Mouse (Mus musculus): ENCODE data around the gene Mgea5. TPM values are rescaled to one million over a fixed set of nuclear protein-coding genes. Genes with fewer than 3 reads are reported as not detected.
A peak's percentile ranks its signal among the peaks of the same experiment; 100 is the strongest.

Gene Mgea5
- polyA plus RNA-seq, 1 experiment = 27.1 TPM

- Histone ChIP-seq H3K79me2 (ENCODE audit: control insufficient read depth, insufficient read depth) (no peaks in the 10 kb centered on the region), H3ac (ENCODE audit: control insufficient read depth, insufficient read length) (no peak overlapping the region), H3K27me3 (ENCODE audit: control insufficient read depth, insufficient read depth, insufficient read length) (peaks cover 38% of the 10 kb centered on the region), H3K4me2 (ENCODE audit: low read depth) (no peak overlapping the region), H3K36me3 (ENCODE audit: control insufficient read depth, insufficient read depth) (no peaks in the 10 kb centered on the region), H3K4me3 (no peak overlapping the region)
- TF ChIP-seq TCF3 (IDR thresholded peaks at IDR 0.05; ENCODE audit: insufficient read length, low read depth) = no peak
- no peak for TF ChIP-seq REST (IDR thresholded peaks at IDR 0.05; ENCODE audit: insufficient read depth, insufficient read length)
- no peak for TF ChIP-seq USF1 (IDR thresholded peaks at IDR 0.05; ENCODE audit: low read depth)
- no peak for TF ChIP-seq POLR2AphosphoS2 (IDR thresholded peaks at IDR 0.05; ENCODE audit: insufficient read length, low read depth)
- no peak for TF ChIP-seq CEBPB (IDR thresholded peaks at IDR 0.05; ENCODE audit: insufficient read depth, poor library complexity, severe bottlenecking)
- TF ChIP-seq SRF (IDR thresholded peaks at IDR 0.05; ENCODE audit: control insufficient read depth, insufficient read length, low read depth) = no peak
- TF ChIP-seq E2F4 (IDR thresholded peaks at IDR 0.05; ENCODE audit: insufficient read depth) = no peak
- no peak for TF ChIP-seq MYOG (IDR thresholded peaks at IDR 0.05; ENCODE audit: control insufficient read depth in 1 of 3, insufficient read depth in 1 of 3, insufficient read length in 2 of 3, low read depth in 2 of 3)
- TF ChIP-seq TCF12 (IDR thresholded peaks at IDR 0.05; ENCODE audit: insufficient read depth, poor library complexity, severe bottlenecking) = no peak
- no peak for TF ChIP-seq POLR2A (IDR thresholded peaks at IDR 0.05; ENCODE audit: insufficient read length, low read depth)
- TF ChIP-seq MYOD1 (IDR thresholded peaks at IDR 0.05; ENCODE audit: control insufficient read depth in 1 of 3, insufficient read length in 2 of 3, low read depth in 2 of 3) = no peak
- no peak for TF ChIP-seq MAX (IDR thresholded peaks at IDR 0.05; ENCODE audit: low read depth)
These were observed 57.9 kb downstream of the Mgea5 start for GRCm38 (mm10) chr19:45725677-45726277.

- no peak for TF ChIP-seq CEBPB (IDR thresholded peaks at IDR 0.05; ENCODE audit: insufficient read depth, poor library complexity, severe bottlenecking)
- TF ChIP-seq MYOD1 (IDR thresholded peaks at IDR 0.05; ENCODE audit: control insufficient read depth in 1 of 3, insufficient read length in 2 of 3, low read depth in 2 of 3) = no peak
- TF ChIP-seq USF1 (IDR thresholded peaks at IDR 0.05; ENCODE audit: low read depth) = no peak
- no peak for TF ChIP-seq MAX (IDR thresholded peaks at IDR 0.05; ENCODE audit: low read depth)
- TF ChIP-seq POLR2A (IDR thresholded peaks at IDR 0.05; ENCODE audit: insufficient read length, low read depth) = no peak
- TF ChIP-seq TCF3 (IDR thresholded peaks at IDR 0.05; ENCODE audit: insufficient read length, low read depth) = no peak
- Histone ChIP-seq H3K79me2 (ENCODE audit: control insufficient read depth, insufficient read depth) (no peaks in the 10 kb centered on the region), H3K36me3 (ENCODE audit: control insufficient read depth, insufficient read depth) (no peaks in the 10 kb centered on the region), H3ac (ENCODE audit: control insufficient read depth, insufficient read length) (no peak overlapping the region), H3K4me3 (no peak overlapping the region), H3K27me3 (ENCODE audit: control insufficient read depth, insufficient read depth, insufficient read length) (peaks cover 13% of the 10 kb centered on the region), H3K4me2 (ENCODE audit: low read depth) (no peak overlapping the region)
These were observed 61.4 kb downstream of the Mgea5 start for GRCm38 (mm10) chr19:45722188-45722587.

GRCm38 (mm10) chr19:45718286-45718685, 65.4 kb downstream of the Mgea5 start:
- H3K4me2 ChIP-seq (ENCODE audit: low read depth) = peak overlapping the region; percentile 98
- no peak for TF ChIP-seq TCF12 (IDR thresholded peaks at IDR 0.05; ENCODE audit: insufficient read depth, poor library complexity, severe bottlenecking)
- TF ChIP-seq E2F4 (IDR thresholded peaks at IDR 0.05; ENCODE audit: insufficient read depth) = no peak
- TF ChIP-seq MYOG (IDR thresholded peaks at IDR 0.05; ENCODE audit: control insufficient read depth in 1 of 3, insufficient read depth in 1 of 3, insufficient read length in 2 of 3, low read depth in 2 of 3) = no peak
- no peak for TF ChIP-seq POLR2A (IDR thresholded peaks at IDR 0.05; ENCODE audit: insufficient read length, low read depth)
- no peak for TF ChIP-seq SRF (IDR thresholded peaks at IDR 0.05; ENCODE audit: control insufficient read depth, insufficient read length, low read depth)
- no peak for TF ChIP-seq MYOD1 (IDR thresholded peaks at IDR 0.05; ENCODE audit: control insufficient read depth in 1 of 3, insufficient read length in 2 of 3, low read depth in 2 of 3)
- TF ChIP-seq USF1 (IDR thresholded peaks at IDR 0.05; ENCODE audit: low read depth) = no peak
- TF ChIP-seq POLR2AphosphoS2 (IDR thresholded peaks at IDR 0.05; ENCODE audit: insufficient read length, low read depth) = no peak
- no peak for TF ChIP-seq TCF3 (IDR thresholded peaks at IDR 0.05; ENCODE audit: insufficient read length, low read depth)
- no peak for TF ChIP-seq CEBPB (IDR thresholded peaks at IDR 0.05; ENCODE audit: insufficient read depth, poor library complexity, severe bottlenecking)
- no peak for TF ChIP-seq REST (IDR thresholded peaks at IDR 0.05; ENCODE audit: insufficient read depth, insufficient read length)
- TF ChIP-seq MAX (IDR thresholded peaks at IDR 0.05; ENCODE audit: low read depth) = no peak
- H3ac ChIP-seq (ENCODE audit: control insufficient read depth, insufficient read length) = no peak overlapping the region
- H3K4me3 ChIP-seq = no peak overlapping the region
- H3K36me3 ChIP-seq (ENCODE audit: control insufficient read depth, insufficient read depth) = no peaks in the 10 kb centered on the region
- no peaks in the 10 kb centered on the region for H3K79me2 ChIP-seq (ENCODE audit: control insufficient read depth, insufficient read depth)
- no peaks in the 10 kb centered on the region for H3K27me3 ChIP-seq (ENCODE audit: control insufficient read depth, insufficient read depth, insufficient read length)

- Histone ChIP-seq H3K27me3 (ENCODE audit: control insufficient read depth, insufficient read depth, insufficient read length) (peaks cover 2% of the 10 kb centered on the region), H3K4me3 (no peak overlapping the region), H3ac (ENCODE audit: control insufficient read depth, insufficient read length) (no peak overlapping the region), H3K36me3 (ENCODE audit: control insufficient read depth, insufficient read depth) (no peaks in the 10 kb centered on the region), H3K79me2 (ENCODE audit: control insufficient read depth, insufficient read depth) (no peaks in the 10 kb centered on the region), H3K4me2 (ENCODE audit: low read depth) (peak overlapping the region; percentile 98)
- no peak for TF ChIP-seq E2F4 (IDR thresholded peaks at IDR 0.05; ENCODE audit: insufficient read depth)
- TF ChIP-seq MYOG (IDR thresholded peaks at IDR 0.05; ENCODE audit: control insufficient read depth in 1 of 3, insufficient read depth in 1 of 3, insufficient read length in 2 of 3, low read depth in 2 of 3) = peak in 1 of 3 experiments; percentile 15
- no peak for TF ChIP-seq TCF3 (IDR thresholded peaks at IDR 0.05; ENCODE audit: insufficient read length, low read depth)
These were observed 66.0 kb downstream of the Mgea5 start for GRCm38 (mm10) chr19:45717493-45718220.

GRCm38 (mm10) chr19:45708704-45709103, 74.9 kb downstream of the Mgea5 start:
- H3K36me3 ChIP-seq (ENCODE audit: control insufficient read depth, insufficient read depth) = no peaks in the 10 kb centered on the region
- H3K4me2 ChIP-seq (ENCODE audit: low read depth) = no peak overlapping the region

More at GRCm38 (mm10) chr19:45708704-45709103, 74.9 kb downstream of the Mgea5 start:
- no peak overlapping the region for H3ac ChIP-seq (ENCODE audit: control insufficient read depth, insufficient read length)
- H3K4me3 ChIP-seq = no peak overlapping the region
- H3K79me2 ChIP-seq (ENCODE audit: control insufficient read depth, insufficient read depth) = no peaks in the 10 kb centered on the region
- peaks cover 46% of the 10 kb centered on the region for H3K27me3 ChIP-seq (ENCODE audit: control insufficient read depth, insufficient read depth, insufficient read length)
- TF ChIP-seq USF1 (IDR thresholded peaks at IDR 0.05; ENCODE audit: low read depth) (no peak), POLR2AphosphoS2 (IDR thresholded peaks at IDR 0.05; ENCODE audit: insufficient read length, low read depth) (no peak), TCF12 (IDR thresholded peaks at IDR 0.05; ENCODE audit: insufficient read depth, poor library complexity, severe bottlenecking) (no peak), E2F4 (IDR thresholded peaks at IDR 0.05; ENCODE audit: insufficient read depth) (no peak), MAX (IDR thresholded peaks at IDR 0.05; ENCODE audit: low read depth) (no peak), SRF (IDR thresholded peaks at IDR 0.05; ENCODE audit: control insufficient read depth, insufficient read length, low read depth) (no peak), MYOG (IDR thresholded peaks at IDR 0.05; ENCODE audit: control insufficient read depth in 1 of 3, insufficient read depth in 1 of 3, insufficient read length in 2 of 3, low read depth in 2 of 3) (no peak), REST (IDR thresholded peaks at IDR 0.05; ENCODE audit: insufficient read depth, insufficient read length) (no peak), MYOD1 (IDR thresholded peaks at IDR 0.05; ENCODE audit: control insufficient read depth in 1 of 3, insufficient read length in 2 of 3, low read depth in 2 of 3) (no peak), TCF3 (IDR thresholded peaks at IDR 0.05; ENCODE audit: insufficient read length, low read depth) (no peak), POLR2A (IDR thresholded peaks at IDR 0.05; ENCODE audit: insufficient read length, low read depth) (no peak), CEBPB (IDR thresholded peaks at IDR 0.05; ENCODE audit: insufficient read depth, poor library complexity, severe bottlenecking) (no peak)
